Mouse (Mus musculus): ENCODE measurements around the gene Blm. TPM values are rescaled to one million over a fixed set of nuclear protein-coding genes. Genes with fewer than 3 reads are reported as not detected.
A peak's percentile ranks its signal among the peaks of the same experiment; 100 is the strongest.

The Blm gene
- polyA plus RNA-seq, 1 experiment = 0.75 TPM

DNA sequence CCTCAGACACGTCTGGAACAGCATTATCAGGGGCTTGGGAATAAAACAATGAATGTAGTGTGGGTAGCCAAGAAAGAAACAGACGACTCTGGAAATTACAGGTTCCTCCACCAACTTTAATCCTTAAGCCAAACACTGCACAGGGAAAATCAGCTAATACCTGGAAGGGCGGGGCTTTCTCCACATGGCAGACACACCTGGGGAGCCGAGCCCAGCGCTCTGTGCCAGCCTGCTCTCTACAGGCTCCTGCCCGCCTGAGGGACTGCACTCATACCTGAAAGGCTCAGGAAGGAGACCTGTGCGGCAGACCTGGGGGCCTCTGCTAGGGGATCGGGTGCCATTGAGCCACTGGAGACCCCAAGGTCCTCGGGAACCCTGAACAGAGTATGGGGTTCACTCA, 127.2 kb downstream of the Blm start:
- DNase-seq = no peak
- TF ChIP-seq CTCF (IDR thresholded peaks at IDR 0.05; ENCODE audit: insufficient read depth, low read length) = no peak
- TF ChIP-seq POLR2A (IDR thresholded peaks at IDR 0.05; ENCODE audit: borderline replicate concordance, extremely low read depth, low read depth, low read length) = no peak
- peaks cover 3% of the 10 kb centered on the region; the same call in 1 of the 2 replicates for H3K4me1 ChIP-seq (ENCODE audit: control insufficient read depth, insufficient read depth, low read length)
- 66% methylated on average over 9 of the region's 9 CpGs for WGBS
- no peak overlapping the region for H3K4me3 ChIP-seq (replicated peaks; ENCODE audit: extremely low read depth, low read depth, low read length)

DNA sequence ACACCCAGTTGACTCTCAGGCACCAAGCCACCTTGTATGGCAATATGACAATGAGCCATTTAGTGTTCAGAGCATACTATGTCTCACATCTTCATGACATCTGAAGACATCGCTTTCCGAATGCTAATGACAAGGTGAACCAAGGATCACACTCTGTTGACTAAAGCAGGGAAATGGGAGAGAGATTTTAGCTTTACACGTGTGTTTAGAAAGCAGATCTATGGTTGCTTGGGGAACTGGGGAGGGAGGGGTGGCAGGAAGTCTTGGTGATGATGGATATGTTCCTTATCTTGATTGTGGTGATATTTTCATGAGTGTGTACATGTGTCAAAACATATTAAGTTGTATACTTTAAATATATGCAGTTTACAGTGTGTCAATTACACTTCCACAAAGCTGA, 128.7 kb downstream of the Blm start:
- no peak overlapping the region for H3K4me3 ChIP-seq (replicated peaks; ENCODE audit: extremely low read depth, low read depth, low read length)
- TF ChIP-seq CTCF (IDR thresholded peaks at IDR 0.05; ENCODE audit: insufficient read depth, low read length) (no peak), POLR2A (IDR thresholded peaks at IDR 0.05; ENCODE audit: borderline replicate concordance, extremely low read depth, low read depth, low read length) (no peak)
- no peak for DNase-seq
- H3K4me1 ChIP-seq (ENCODE audit: control insufficient read depth, insufficient read depth, low read length) = peaks cover 3% of the 10 kb centered on the region; the same call in 1 of the 2 replicates
- WGBS = 78% methylated on average over 3 of the region's 3 CpGs

DNA sequence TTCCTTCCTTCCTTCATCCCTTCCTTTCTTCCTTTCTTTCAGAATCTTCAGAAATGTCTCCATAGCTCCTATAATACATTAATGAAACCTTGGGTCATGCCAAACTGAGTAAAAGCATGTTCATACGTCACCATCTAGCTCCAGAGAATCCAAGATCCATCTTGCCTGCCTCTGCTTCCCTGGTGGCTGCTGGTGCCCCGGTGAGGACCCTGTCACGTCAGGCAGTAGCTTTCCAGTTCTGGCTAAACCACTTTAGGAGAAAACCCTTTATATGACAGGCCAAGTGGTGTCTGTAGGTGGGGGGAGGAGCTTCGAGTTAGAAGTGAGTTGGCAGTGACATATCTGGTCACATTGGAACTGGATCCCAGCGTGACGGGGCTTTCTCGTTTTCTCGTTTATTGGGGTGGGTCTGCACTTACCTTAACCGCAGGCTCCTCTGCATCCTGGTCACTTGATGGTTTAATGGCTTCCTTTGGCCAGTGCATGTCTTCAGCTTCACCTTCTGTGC, 129.7 kb downstream of the Blm start, which contains the start of gene Furin:
TSS of gene Furin (minus strand) at position 249 of the 508 bp plus-strand sequence.
- peak within 1 kb of the TSS; percentile 19 for H3K4me3 ChIP-seq (replicated peaks; ENCODE audit: extremely low read depth, low read depth, low read length)
- no peak for DNase-seq
- TF ChIP-seq POLR2A (IDR thresholded peaks at IDR 0.05; ENCODE audit: borderline replicate concordance, extremely low read depth, low read depth, low read length) (peak; percentile 35; the same call in 1 of the 2 replicates), CTCF (IDR thresholded peaks at IDR 0.05; ENCODE audit: insufficient read depth, low read length) (no peak)
- H3K4me1 ChIP-seq (ENCODE audit: control insufficient read depth, insufficient read depth, low read length) = peaks cover 6% of the 10 kb centered on the region; the same call in 1 of the 2 replicates
- WGBS = 70% methylated on average over 9 of the region's 9 CpGs

Other genes with a start within 250 kb of the Blm start
- 2.0 and 5.2 TPM in 2 replicates for gene Prc1, start 240.7 kb downstream of the Blm start, polyA plus RNA-seq (2012; rRNA removed)
- gene Rccd1, start 210.7 kb downstream of the Blm start, polyA plus RNA-seq (2012; rRNA removed) = 10.8 and 12.2 TPM in 2 replicates
- 102 and 105 TPM in 2 replicates for gene Unc45a, start 194.1 kb downstream of the Blm start, polyA plus RNA-seq (2012; rRNA removed)
- gene Hddc3, start 192.0 kb downstream of the Blm start, polyA plus RNA-seq (2012; rRNA removed) = 20.4 and 26.9 TPM in 2 replicates
- gene Man2a2, start 163.7 kb downstream of the Blm start, polyA plus RNA-seq (2012; rRNA removed) = 93.7 and 96.3 TPM in 2 replicates
- gene Fes, start 147.2 kb downstream of the Blm start, polyA plus RNA-seq (2012; rRNA removed) = 51.4 and 60.1 TPM in 2 replicates
- gene Furin, start 129.7 kb downstream of the Blm start, polyA plus RNA-seq (2012; rRNA removed) = 106 and 114 TPM in 2 replicates
- 26.3 and 27.9 TPM in 2 replicates for gene Crtc3, start 153.8 kb upstream of the Blm start, polyA plus RNA-seq (2012; rRNA removed)

Measured in lung, adult 2 months (tissue).